Mouse (Mus musculus) forebrain, embryonic 12.5 days (tissue): ENCODE measurements around the gene Btn1a1. TPM values are rescaled to one million over a fixed set of nuclear protein-coding genes. Genes with fewer than 3 reads are reported as not detected.

Experiments used
- ATAC-seq: fragments of 200-750 bp; cut with Nextera tagmentation; 2 replicates; pipeline ENCODE4 v1.8.0; 2017; ENCODE audit warnings: moderate TSS enrichment; ENCODE audit not compliant: low FRiP score
- H3K27ac ChIP-seq: fragments of 300-500 bp; sonication (generic); 2 replicates; pipeline ENCODE4 v1.5.1; 2016; ENCODE audit warnings: mild to moderate bottlenecking
- H3K27me3 ChIP-seq: fragments of 300-500 bp; sonication (generic); 2 replicates; pipeline ENCODE4 v1.6.1; 2016; ENCODE audit warnings: mild to moderate bottlenecking
- H3K36me3 ChIP-seq: fragments of 300-500 bp; sonication (generic); replicated peaks from 2 replicates; pipeline ENCODE4 v1.6.1; 2016; ENCODE audit warnings: mild to moderate bottlenecking
- H3K4me1 ChIP-seq: fragments of 300-500 bp; sonication (generic); 2 replicates; pipeline ENCODE4 v1.6.1; 2016
- H3K4me2 ChIP-seq: fragments of 300-500 bp; sonication (generic); 2 replicates; pipeline ENCODE4 v1.6.1; 2016; ENCODE audit warnings: mild to moderate bottlenecking, moderate library complexity
- H3K4me3 ChIP-seq: fragments of 300-500 bp; sonication (generic); replicated peaks from 2 replicates; pipeline ENCODE4 v1.5.1; 2016; ENCODE audit warnings: mild to moderate bottlenecking
- H3K9ac ChIP-seq: fragments of 300-500 bp; sonication (generic); 2 replicates; pipeline ENCODE4 v1.6.1; 2016; ENCODE audit warnings: mild to moderate bottlenecking
- H3K9me3 ChIP-seq: fragments of 300-500 bp; sonication (generic); 2 replicates; pipeline ENCODE4 v1.6.1; 2016
- WGBS: fragments of 180-500 bp; shearing (Covaris S2); methylation state at CpG from one replicate; pipeline ENCODE4 v1.1.7; 2016; 5-methylcytosine and 5-hydroxymethylcytosine counted together
- polyA plus RNA-seq: library from polyadenylated mRNA; unstranded; fragments of >200 nt; fragmentation: Nextera tagmentation; extraction: Ambion mirVana; gene quantifications from 2 replicates; pipeline ENCODE4 v1.2.1, GENCODE M21; 2016

Gene Btn1a1
- polyA plus RNA-seq, 1 experiment from 2014 or later, result 0.18 TPM

GRCm38 (mm10) chr13:23475658-23476057 lies 10.0 kb upstream of the Btn1a1 start:
- Histone ChIP-seq H3K27ac (no peak overlapping the region), H3K27me3 (no peaks in the 10 kb centered on the region), H3K4me2 (no peak overlapping the region; the same call in 1 of the 2 replicates), H3K9ac (no peak overlapping the region), H3K36me3 (no peaks in the 10 kb centered on the region), H3K4me3 (no peak overlapping the region), H3K4me1 (peaks cover 5% of the 10 kb centered on the region; the same call in 1 of the 2 replicates), H3K9me3 (no peaks in the 10 kb centered on the region)
- 11% methylated on average over 2 of the region's 2 CpGs for WGBS
- ATAC-seq, result 0 out of 2 replicates have a peak, but pooled peaks have one; percentile 33

DNA sequence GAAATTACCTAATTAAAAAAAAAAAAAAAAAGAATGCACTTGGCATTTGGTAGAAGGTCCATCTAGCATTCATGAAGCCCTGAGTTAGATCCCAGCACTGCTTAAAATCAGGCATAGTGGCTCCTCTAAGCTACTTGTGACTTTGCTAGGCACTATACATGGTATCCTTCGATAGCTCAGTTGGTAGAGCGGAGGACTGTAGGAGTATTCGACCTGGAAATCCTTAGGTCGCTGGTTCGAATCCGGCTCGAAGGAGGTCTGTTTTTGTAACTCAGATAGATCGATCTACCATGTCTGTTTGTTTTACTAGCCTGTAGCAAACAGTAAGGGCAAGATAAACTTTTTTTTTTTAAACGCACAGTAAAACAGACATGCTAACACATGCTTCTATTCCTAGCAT lies 1.2 kb upstream of the Btn1a1 start:
- peak; percentile 59 for ATAC-seq
- WGBS, result 2% methylated on average over 9 of the region's 9 CpGs
- H3K27ac ChIP-seq, result no peak overlapping the region
- H3K9ac ChIP-seq, result no peak overlapping the region
- H3K4me2 ChIP-seq, result no peak overlapping the region
- peaks cover 9% of the 10 kb centered on the region; the same call in 1 of the 2 replicates for H3K27me3 ChIP-seq
- no peaks in the 10 kb centered on the region for H3K36me3 ChIP-seq
- H3K4me1 ChIP-seq, result peaks cover 21% of the 10 kb centered on the region
- no peak overlapping the region for H3K4me3 ChIP-seq
- H3K9me3 ChIP-seq, result no peaks in the 10 kb centered on the region

GRCm38 (mm10) chr13:23466306-23466705 lies 605 bp upstream of the Btn1a1 start:
- ATAC-seq, result no peak
- Histone ChIP-seq H3K9ac (no peak overlapping the region), H3K36me3 (no peaks in the 10 kb centered on the region), H3K4me1 (peaks cover 21% of the 10 kb centered on the region), H3K27ac (no peak overlapping the region), H3K4me2 (peak overlapping the region; percentile 71), H3K4me3 (no peak overlapping the region), H3K9me3 (no peaks in the 10 kb centered on the region), H3K27me3 (peaks cover 11% of the 10 kb centered on the region; the same call in 1 of the 2 replicates)
- 59% methylated on average over 1 of the region's 1 CpGs for WGBS

DNA sequence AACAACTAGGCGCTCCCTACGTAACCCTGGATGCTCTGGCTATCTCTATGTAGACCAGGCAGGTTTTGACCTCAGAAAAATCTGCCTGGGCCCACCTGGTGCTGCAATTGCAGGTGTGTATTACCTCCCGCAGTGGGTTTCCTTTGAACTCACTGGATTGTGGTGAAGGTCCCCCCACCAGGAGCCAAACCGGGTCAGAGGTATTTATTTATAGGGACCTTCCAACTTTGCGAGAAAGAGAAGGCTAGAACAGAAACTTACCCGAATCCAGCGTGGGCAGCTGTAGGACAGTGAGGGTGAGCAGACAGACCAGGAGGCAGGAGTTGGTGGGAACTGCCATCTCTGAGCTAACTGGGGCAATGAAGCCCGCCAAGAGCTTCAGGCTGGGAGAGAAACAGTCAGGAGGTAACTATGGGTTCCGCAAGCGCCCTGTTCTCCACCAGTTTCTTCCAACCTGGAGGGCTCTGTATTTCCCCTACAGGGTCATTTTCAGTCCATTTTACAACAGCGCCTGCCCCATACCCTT lies 797 bp downstream of the Btn1a1 start:
- H3K27me3 ChIP-seq, result peaks cover 12% of the 10 kb centered on the region; the same call in 1 of the 2 replicates
- ATAC-seq, result 0 out of 2 replicates have a peak, but pooled peaks have one; percentile 14
- H3K9ac ChIP-seq, result peak overlapping the region; percentile 56
- peak overlapping the region; percentile 71 for H3K4me2 ChIP-seq
- H3K36me3 ChIP-seq, result no peaks in the 10 kb centered on the region
- no peak overlapping the region for H3K27ac ChIP-seq
- H3K9me3 ChIP-seq, result no peaks in the 10 kb centered on the region
- peak overlapping the region; percentile 56 for H3K4me3 ChIP-seq
- 1% methylated on average over 11 of the region's 11 CpGs for WGBS
- peaks cover 21% of the 10 kb centered on the region for H3K4me1 ChIP-seq

- H3K27me3 ChIP-seq, result peaks cover 12% of the 10 kb centered on the region; the same call in 1 of the 2 replicates
- peak overlapping the region; percentile 56 for H3K4me3 ChIP-seq
- H3K4me2 ChIP-seq, result peak overlapping the region; percentile 71
- no peaks in the 10 kb centered on the region for H3K9me3 ChIP-seq
- H3K27ac ChIP-seq, result no peak overlapping the region
- under 1% methylated on average over 29 of the region's 29 CpGs for WGBS
- H3K36me3 ChIP-seq, result no peaks in the 10 kb centered on the region
- peak overlapping the region; percentile 56 for H3K9ac ChIP-seq
- ATAC-seq, result peak; percentile 57
- peaks cover 21% of the 10 kb centered on the region for H3K4me1 ChIP-seq
Measured at GRCm38 (mm10) chr13:23464224-23464637, 1.5 kb downstream of the Btn1a1 start.

- under 1% methylated on average over 21 of the region's 21 CpGs for WGBS
- ATAC-seq, result peak; percentile 68
- Histone ChIP-seq H3K9ac (peak overlapping the region; percentile 56), H3K4me1 (peaks cover 21% of the 10 kb centered on the region), H3K36me3 (no peaks in the 10 kb centered on the region), H3K27ac (no peak overlapping the region), H3K4me3 (peak overlapping the region; percentile 56), H3K27me3 (peaks cover 18% of the 10 kb centered on the region), H3K9me3 (no peaks in the 10 kb centered on the region), H3K4me2 (peak overlapping the region; percentile 71)
Measured at GRCm38 (mm10) chr13:23463381-23464223, 2.1 kb downstream of the Btn1a1 start.

DNA sequence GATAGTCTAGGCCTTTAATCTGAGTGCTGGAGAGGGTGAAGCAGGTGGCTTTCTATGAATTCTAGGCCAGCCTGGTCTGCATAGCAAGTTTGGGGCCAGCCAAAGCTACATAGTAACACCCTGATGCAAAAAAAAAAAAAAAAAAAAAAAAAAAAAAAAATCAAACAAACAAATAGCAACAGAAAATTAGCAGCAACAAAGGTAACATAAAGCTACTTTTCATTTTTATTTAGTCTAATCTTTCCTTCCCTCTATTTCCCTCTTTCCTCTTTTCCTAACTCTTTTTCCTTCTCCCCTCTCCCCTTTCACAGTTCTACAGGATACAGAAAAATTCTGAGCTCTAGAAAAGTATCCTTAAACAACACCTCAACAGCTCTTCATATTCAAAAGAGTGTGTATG lies 3.0 kb downstream of the Btn1a1 start:
- Histone ChIP-seq H3K27ac (no peak overlapping the region), H3K9ac (no peak overlapping the region), H3K36me3 (no peaks in the 10 kb centered on the region), H3K4me1 (peaks cover 21% of the 10 kb centered on the region), H3K9me3 (no peaks in the 10 kb centered on the region), H3K4me3 (no peak overlapping the region), H3K27me3 (peaks cover 22% of the 10 kb centered on the region), H3K4me2 (no peak overlapping the region)
- ATAC-seq, result no peak

DNA sequence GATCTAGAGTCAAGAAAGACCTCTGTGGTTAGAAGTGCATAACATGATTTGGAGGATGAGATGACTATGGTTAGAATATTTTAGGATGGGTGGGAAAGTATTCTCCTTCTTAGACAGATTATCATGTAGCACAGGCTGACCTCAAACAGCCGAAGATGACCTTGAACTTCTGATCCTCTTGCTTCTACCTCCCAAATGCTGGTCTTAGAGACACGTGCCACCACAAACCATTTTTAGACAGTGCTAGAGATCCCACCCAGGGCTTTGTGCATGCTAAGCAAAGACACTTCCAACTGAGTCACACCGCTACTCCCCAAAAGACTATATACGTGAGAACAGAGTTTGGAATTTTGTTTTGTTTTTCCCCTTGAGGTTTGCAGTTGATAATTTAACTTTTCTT lies 3.6 kb downstream of the Btn1a1 start:
- Histone ChIP-seq H3K4me1 (peaks cover 21% of the 10 kb centered on the region), H3K27me3 (peaks cover 22% of the 10 kb centered on the region)
- 83% methylated on average over 4 of the region's 4 CpGs for WGBS

GRCm38 (mm10) chr13:23459264-23459846 lies 6.3 kb downstream of the Btn1a1 start:
- Histone ChIP-seq H3K27me3 (peaks cover 15% of the 10 kb centered on the region), H3K4me2 (no peak overlapping the region), H3K4me1 (peaks cover 3% of the 10 kb centered on the region), H3K9ac (no peak overlapping the region), H3K27ac (no peak overlapping the region), H3K4me3 (no peak overlapping the region), H3K36me3 (no peaks in the 10 kb centered on the region), H3K9me3 (no peaks in the 10 kb centered on the region)
- ATAC-seq, result no peak
- 16% methylated on average over 15 of the region's 15 CpGs for WGBS

More for the DNA sequence above, 3.6 kb downstream of the Btn1a1 start:
- Histone ChIP-seq H3K4me2 (no peak overlapping the region), H3K9ac (no peak overlapping the region), H3K36me3 (no peaks in the 10 kb centered on the region), H3K4me3 (no peak overlapping the region), H3K27ac (no peak overlapping the region), H3K9me3 (no peaks in the 10 kb centered on the region)
- no peak for ATAC-seq

DNA sequence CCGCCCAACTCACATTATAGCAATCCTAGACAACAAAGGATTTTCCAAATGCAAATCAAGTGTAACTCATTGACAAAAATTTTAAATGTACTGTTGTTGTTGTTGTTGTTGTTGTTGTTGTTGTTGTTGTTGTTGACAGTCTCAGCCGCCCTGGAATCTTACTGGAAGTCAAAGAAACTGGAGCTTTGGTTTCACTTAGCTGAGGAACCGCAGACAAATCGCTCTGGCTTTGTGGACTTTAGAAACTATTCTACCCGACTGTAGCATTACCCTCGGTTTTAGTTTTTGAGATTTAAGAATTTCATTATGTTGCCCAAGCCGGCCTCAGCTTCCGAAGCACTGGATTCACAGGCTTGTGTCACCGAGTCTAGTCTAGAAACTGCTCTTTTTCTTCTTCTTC lies 11.8 kb downstream of the Btn1a1 start:
- Histone ChIP-seq H3K27ac (peak overlapping the region; percentile 86), H3K4me2 (peak overlapping the region; percentile 53), H3K9me3 (no peaks in the 10 kb centered on the region), H3K27me3 (peaks cover 8% of the 10 kb centered on the region; the same call in 1 of the 2 replicates), H3K4me1 (0 out of 2 replicates have a peak, but pooled peaks cover under 1% of the 10 kb centered on the region), H3K36me3 (no peaks in the 10 kb centered on the region), H3K9ac (peak overlapping the region; percentile 68), H3K4me3 (peak overlapping the region; percentile 60)
- WGBS, result under 1% methylated on average over 9 of the region's 9 CpGs
- ATAC-seq, result no peak

DNA sequence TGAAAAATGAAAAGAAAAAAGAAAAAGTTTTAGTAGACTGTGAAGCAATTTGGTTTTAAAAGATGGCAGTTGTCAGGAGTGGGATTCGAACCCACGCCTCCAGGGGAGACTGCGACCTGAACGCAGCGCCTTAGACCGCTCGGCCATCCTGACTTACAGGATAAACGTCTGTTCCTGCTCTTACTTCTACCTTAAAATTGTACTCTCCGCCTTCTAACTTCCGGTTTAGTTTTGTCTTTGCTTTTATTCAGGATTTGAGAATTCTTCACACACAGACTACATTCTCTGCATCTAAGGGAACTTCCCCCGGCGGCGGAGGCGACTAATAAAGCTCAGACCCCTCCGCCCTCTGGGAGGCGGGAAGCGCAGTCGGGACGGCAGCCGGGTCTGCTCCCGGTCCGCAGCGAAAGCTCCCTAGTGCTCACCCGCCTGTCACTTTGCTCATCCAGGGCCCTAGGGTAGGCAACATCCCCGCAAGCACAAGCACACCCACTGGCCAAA lies 12.3 kb downstream of the Btn1a1 start:
- no peaks in the 10 kb centered on the region for H3K36me3 ChIP-seq
- H3K4me1 ChIP-seq, result 0 out of 2 replicates have a peak, but pooled peaks cover 2% of the 10 kb centered on the region
- no peaks in the 10 kb centered on the region for H3K9me3 ChIP-seq
- peak overlapping the region; percentile 53 for H3K4me2 ChIP-seq
- ATAC-seq, result peak; percentile 87
- peak overlapping the region; percentile 86 for H3K27ac ChIP-seq
- H3K9ac ChIP-seq, result peak overlapping the region; percentile 68
- peak overlapping the region; percentile 60 for H3K4me3 ChIP-seq
- under 1% methylated on average over 25 of the region's 25 CpGs for WGBS
- peaks cover 2% of the 10 kb centered on the region; the same call in 1 of the 2 replicates for H3K27me3 ChIP-seq

- Histone ChIP-seq H3K9ac (peak overlapping the region; percentile 57; the same call in 1 of the 2 replicates), H3K27ac (no peak overlapping the region), H3K4me3 (peak overlapping the region; percentile 41), H3K4me1 (0 out of 2 replicates have a peak, but pooled peaks cover 2% of the 10 kb centered on the region), H3K27me3 (no peaks in the 10 kb centered on the region), H3K9me3 (no peaks in the 10 kb centered on the region), H3K4me2 (peak overlapping the region; percentile 49), H3K36me3 (no peaks in the 10 kb centered on the region)
- 0 out of 2 replicates have a peak, but pooled peaks have one; percentile 11 for ATAC-seq
- under 1% methylated on average over 15 of the region's 15 CpGs for WGBS
Measured at GRCm38 (mm10) chr13:23450398-23450797, 15.3 kb downstream of the Btn1a1 start.
